Mouse (Mus musculus): ENCODE measurements around the gene Spic. TPM values are rescaled to one million over a fixed set of nuclear protein-coding genes. Genes with fewer than 3 reads are reported as not detected.

The Spic gene
- 0.80 and 1.2 TPM in 2 replicates for polyA plus RNA-seq (2012; ENCODE audit: low replicate concordance)

DNA sequence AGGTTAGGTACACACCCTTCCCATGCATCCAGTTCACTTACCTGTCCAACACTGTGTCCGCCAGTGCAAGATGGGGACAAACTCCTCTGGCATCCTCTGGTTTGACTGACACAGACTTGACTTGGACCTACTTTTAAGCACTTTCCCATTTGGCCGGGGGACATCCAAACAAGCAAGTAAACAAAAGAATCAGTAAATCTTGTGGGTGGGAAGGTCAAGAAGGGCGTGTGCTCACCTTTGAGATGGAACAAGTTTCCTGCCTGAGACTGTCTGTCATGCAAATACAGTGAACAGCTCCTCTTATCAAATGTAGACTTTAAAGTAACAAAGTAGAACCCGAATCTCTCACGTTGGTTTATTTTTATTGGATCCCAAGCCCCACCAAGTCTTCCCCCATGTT, at the start of gene Spic:
Spic (minus strand) TSS at position 91 of the 400 bp plus-strand sequence.

DNA sequence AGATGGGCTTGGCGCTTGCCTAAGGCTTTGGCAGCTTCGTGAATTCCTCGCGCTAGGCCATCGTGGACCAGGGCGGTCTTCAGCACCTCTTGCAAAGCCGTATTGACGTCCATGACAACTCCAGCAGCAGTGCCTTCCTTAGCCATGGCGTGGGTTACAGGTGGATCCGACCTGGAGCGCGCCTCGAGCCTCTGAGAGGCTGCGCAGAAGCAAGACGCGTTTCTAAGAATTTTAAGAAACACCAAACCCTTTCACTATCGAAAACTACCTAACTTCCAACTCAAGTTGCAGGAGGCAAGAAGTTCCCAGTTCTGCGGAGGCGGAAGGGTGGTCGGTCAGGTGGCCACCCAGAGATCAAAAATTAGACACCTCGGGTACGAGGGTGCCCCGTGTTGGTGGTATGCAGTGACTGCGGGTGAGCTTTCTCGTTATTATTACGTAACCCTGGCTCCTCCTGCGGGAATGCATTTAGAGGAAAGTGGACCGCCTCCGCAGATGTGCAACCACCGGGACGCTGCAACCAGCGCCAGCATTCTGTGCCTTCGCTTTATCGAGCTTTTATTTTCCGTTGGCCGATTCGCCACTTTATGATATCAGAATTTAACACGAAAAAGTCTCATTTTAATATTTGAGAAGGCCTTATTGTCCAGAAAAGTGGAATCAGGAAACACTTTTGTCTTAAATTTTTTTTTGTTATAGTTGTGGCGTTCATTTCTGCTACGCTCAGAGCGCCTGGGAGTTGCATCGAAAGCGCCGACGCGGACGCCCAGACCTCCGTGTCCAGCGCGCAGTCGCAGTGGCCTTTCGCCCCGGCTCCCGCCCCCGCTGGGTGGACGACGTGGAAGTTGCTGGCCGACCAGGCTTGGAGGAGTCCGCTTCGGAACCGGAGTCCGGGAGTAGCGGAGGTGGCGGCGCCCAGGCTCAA, 46.0 kb upstream of the Spic start, which contains the start of gene Arl1:
Arl1 (plus strand) TSS at position 288 of the 925 bp plus-strand sequence.

Other genes with a start within 250 kb of the Spic start
- not detected in 2 replicates for gene Sycp3, start 225.4 kb downstream of the Spic start, polyA plus RNA-seq (2012; ENCODE audit: low replicate concordance)
- 19.0 and 24.4 TPM in 2 replicates for gene Chpt1, start 180.9 kb downstream of the Spic start, polyA plus RNA-seq (2012; ENCODE audit: low replicate concordance)
- not detected in 2 replicates for gene Mybpc1, start 79.9 kb downstream of the Spic start, polyA plus RNA-seq (2012; ENCODE audit: low replicate concordance)
- gene Arl1, start 45.8 kb upstream of the Spic start, polyA plus RNA-seq (2012; ENCODE audit: low replicate concordance): 23.7 and 25.0 TPM in 2 replicates
- gene Utp20, start 141.8 kb upstream of the Spic start, polyA plus RNA-seq (2012; ENCODE audit: low replicate concordance): 4.3 and 66.8 TPM in 2 replicates
- not detected in 2 replicates for gene Slc5a8, start 201.0 kb upstream of the Spic start, polyA plus RNA-seq (2012; ENCODE audit: low replicate concordance)

All from leukemia stem cell, adult 10-12 weeks (primary cell).